Mouse (Mus musculus) gastrocnemius, adult 2 months (tissue): ENCODE measurements at regions not wholly inside any gene's neighbourhood (a gene's known extent, or its start where the extent isn't known, plus 50 kb on each side); places are given as distances from the start of the nearest gene placed in this dataset.

Experiments used
- DNase-seq: peaks from one replicate; pipeline ENCODE4 v3.0.0; 2022
- H3K27ac ChIP-seq: fragments of 200-600 bp; 2 replicates; pipeline ENCODE4 v1.8.1; 2022; ENCODE audit warnings: mild to moderate bottlenecking
- H3K4me3 ChIP-seq: fragments of 200-600 bp; 2 replicates; pipeline ENCODE4 v1.8.1; 2022; ENCODE audit warnings: mild to moderate bottlenecking, moderate library complexity
- CTCF ChIP-seq: fragments of 200-600 bp; IDR thresholded peaks from 2 replicates; pipeline ENCODE4 v1.8.1; 2022; ENCODE audit warnings: antibody characterized with exemption, mild to moderate bottlenecking, moderate library complexity
- intact Hi-C: fragments of 180-260 bp; cut with DNase I; formaldehyde crosslinking; loops from one replicate; pipeline ENCODE4 v1.15.1; 2025

DNA sequence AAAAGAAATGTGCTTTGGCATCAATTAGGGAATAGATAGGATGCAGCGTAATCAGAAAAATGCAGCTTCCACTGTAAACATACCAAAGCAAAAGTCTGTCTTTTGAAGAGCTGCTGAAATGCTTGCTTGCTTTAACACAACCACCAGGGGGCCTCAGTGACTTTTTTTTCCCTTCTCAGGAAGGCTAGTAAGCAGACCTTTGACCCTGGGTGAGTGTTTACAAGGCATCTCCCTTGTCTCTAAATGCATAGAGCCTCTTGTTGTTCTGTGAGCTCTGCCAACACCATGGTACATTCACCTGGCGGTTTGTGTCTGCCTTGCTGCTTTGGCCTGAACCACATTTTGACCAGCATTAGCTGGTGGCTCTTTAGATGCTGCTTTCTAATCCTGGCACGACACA is 191.9 kb upstream of the C9orf72 start:
- no peak for DNase-seq
- peak; percentile 51 for TF ChIP-seq CTCF
- no peak overlapping the region for H3K27ac ChIP-seq
- intact Hi-C loops = no loop called here
- H3K4me3 ChIP-seq = no peak overlapping the region

DNA sequence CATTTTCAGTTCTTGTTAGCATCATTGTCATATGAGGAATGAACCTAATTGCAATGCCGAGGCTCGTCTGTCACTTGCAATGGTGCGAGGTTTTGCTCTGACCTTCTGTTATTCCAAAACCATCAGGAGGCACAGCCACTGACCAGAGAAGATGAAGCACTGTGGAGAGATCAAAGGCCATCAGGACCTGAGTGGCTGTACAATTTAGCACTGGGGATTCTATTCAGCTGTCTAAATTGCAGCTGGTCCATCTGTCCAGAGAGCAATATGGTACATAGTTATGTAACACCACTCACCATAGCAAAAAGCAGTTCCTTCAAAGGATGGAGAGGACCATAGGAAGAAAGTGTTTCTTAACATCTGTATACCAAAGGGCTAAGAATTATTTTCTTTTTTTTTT is 187.5 kb upstream of the C9orf72 start:
- TF ChIP-seq CTCF = no peak
- intact Hi-C loops = no loop called here
- no peak for DNase-seq
- Histone ChIP-seq H3K27ac (no peak overlapping the region), H3K4me3 (no peak overlapping the region)

DNA sequence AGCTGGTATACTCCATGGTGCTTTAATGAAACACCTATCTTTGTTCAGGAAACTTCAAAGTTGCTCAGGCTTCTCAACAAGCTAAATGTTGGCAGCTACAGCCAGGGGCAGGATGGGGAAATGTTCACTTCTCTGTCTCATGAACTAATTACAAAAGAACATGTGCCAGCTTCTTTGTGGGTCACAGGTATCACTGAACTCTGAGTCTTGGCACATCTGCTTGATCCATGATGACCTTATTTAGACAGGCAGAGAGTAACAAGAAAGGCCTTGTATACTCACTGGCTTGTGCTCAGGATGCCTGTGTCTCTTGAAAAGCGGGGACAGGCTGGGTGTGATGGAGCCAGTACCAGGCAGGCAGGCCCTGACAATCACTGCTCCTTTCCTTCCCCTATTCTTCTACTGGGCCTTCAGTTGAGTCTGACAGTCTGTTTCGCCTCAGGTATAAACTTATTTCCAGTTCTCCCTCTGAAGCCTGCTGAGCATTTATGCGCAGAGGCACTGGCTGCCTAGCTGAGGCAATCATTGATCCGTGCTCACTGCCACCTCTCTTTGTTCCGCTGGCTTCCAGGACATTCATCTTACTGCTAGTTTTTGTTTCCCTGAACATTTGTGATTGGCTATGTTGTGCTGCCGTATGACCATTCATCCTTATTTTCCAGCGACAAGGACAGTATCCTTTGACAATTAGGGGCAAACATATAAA is 179.5 kb upstream of the C9orf72 start:
- TF ChIP-seq CTCF = no peak
- no peak overlapping the region for H3K27ac ChIP-seq
- no peak overlapping the region for H3K4me3 ChIP-seq
- no peak for DNase-seq
- intact Hi-C loops = no loop called here

DNA sequence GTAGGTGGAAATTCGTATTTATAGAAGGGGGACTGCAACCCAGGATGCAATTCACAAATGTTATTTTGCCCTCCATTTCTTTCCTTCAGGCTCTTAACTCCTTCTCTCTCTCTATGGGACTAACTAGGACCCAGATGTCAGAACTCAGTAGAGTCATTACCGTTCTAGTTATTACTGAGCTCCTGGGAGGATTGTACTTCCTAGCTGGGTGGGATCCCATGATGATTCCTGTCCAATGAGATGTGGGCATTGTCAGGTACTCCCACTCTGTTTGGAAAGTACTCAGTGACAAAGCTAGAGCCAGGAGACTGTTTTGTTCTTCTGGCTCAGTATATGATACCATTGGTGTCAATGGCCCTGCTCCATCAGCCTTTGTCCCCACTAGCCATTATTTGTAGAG is 178.1 kb upstream of the C9orf72 start:
- Histone ChIP-seq H3K27ac (no peak overlapping the region), H3K4me3 (no peak overlapping the region)
- DNase-seq = no peak
- intact Hi-C loops = no loop called here
- no peak for TF ChIP-seq CTCF

DNA sequence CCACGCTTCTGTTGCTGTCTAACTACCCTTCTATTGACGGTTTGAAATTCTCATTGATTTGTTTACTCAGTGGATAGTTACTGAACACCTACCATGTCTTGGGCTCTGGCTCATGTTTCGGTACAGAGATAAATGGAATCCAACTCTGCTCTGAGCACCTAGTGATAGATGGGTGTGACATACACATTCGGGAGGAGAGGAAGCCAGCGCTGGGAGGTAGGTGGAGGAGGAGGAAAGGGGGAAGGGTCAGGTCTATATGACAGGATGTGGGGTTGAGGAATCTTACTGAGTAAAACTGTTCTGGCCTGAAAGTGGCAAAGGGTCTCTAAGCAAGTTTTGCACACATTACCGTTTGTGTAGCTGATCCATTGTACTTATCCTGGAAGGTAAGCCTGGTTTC is 177.6 kb upstream of the C9orf72 start:
- intact Hi-C loops = no loop called here
- no peak overlapping the region for H3K4me3 ChIP-seq
- H3K27ac ChIP-seq = no peak overlapping the region
- no peak for TF ChIP-seq CTCF
- DNase-seq = no peak

DNA sequence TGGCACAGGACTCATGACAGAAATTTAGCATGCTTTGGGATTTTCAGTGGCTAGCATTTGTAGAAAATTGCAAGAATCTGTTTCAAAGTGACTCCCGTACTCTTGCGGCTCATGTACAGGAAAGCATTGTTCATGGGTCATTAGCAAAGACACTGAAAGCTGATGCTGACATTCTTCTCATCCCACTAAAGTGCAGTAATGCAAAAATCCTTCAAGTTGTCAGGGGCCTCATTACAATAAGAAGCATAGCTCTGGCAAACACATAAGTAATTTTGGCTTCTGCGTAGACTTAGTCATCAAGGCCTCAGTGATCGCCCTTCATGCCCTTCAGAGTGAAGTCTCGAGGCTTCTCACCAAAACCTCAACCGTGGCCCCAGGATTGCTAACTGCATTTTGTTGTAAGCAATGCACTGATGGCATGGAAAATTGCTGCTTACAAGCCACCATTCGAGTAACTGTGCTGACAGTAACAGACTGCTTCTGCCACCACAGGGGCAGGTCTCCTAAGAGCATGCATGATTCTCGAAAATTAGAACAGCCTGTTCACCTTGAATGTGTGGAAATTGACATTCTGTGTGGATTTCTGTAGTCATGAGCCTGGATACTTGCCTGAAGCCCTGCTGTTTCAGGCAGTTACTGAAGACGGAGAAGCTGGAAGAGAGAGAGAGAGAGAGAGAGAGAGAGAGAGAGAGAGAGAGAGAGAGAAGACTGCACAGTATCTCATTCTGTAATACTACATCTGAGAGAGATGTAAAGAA is 176.6 kb upstream of the C9orf72 start:
- intact Hi-C loops = no loop called here
- no peak for TF ChIP-seq CTCF
- Histone ChIP-seq H3K27ac (no peak overlapping the region), H3K4me3 (no peak overlapping the region)
- no peak for DNase-seq

DNA sequence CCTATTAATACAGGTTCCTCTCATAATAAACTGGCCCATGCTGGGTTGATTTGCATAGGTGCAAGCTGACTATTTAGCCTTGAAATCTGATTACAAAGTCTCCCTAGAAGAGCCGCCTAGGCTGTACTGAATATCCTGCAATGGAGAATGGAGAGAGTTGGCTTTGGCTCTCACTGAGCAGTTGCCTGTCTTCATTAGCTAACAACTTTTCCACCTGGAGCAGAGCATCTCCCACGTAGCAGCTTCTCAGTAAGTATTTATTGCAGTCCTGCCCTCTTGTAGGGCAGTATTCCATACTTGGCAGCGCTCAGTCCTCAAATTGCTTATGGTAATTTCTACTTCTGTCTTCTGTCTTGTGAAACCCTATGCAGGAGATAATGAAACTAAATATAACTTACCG is 175.8 kb upstream of the C9orf72 start:
- intact Hi-C loops = no loop called here
- Histone ChIP-seq H3K27ac (no peak overlapping the region), H3K4me3 (no peak overlapping the region)
- DNase-seq = no peak
- TF ChIP-seq CTCF = no peak

DNA sequence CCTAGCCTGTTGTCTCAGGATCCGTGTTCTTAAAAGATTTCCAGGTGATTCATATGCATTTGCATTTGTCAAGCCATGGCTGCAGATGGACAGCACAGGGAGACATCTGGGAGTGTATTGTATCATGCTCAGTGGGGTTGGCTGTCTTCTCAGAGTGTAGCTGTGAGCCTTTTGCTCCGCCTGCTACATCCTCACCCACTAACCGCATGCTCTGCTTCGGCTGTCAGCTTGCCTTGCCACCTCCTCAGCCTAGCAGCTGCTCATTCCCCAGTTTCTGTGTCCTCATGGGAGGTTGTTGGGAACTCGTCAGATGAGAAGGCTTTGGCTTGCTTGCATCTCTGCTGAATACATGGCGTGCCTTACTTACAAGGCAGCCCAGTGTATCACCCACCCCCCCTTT is 174.5 kb upstream of the C9orf72 start:
- no peak for TF ChIP-seq CTCF
- no peak for DNase-seq
- intact Hi-C loops = no loop called here
- Histone ChIP-seq H3K4me3 (no peak overlapping the region), H3K27ac (no peak overlapping the region)

DNA sequence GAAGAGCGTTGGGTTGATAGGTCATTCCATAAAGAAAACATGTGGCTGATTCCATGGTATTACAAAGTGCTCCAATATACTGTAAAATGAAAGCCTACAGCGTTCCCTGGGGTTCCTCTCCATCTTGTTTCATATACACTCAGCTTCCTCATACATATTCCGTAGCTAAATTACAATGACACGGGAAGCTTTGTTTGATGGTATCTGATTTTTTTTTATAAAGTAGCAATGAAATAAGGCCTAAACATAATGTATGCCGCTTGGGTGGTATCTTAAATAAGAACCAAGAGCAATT is 169.6 kb upstream of the C9orf72 start:
- no peak for TF ChIP-seq CTCF
- Histone ChIP-seq H3K27ac (no peak overlapping the region), H3K4me3 (no peak overlapping the region)
- intact Hi-C loops = no loop called here
- DNase-seq = no peak

DNA sequence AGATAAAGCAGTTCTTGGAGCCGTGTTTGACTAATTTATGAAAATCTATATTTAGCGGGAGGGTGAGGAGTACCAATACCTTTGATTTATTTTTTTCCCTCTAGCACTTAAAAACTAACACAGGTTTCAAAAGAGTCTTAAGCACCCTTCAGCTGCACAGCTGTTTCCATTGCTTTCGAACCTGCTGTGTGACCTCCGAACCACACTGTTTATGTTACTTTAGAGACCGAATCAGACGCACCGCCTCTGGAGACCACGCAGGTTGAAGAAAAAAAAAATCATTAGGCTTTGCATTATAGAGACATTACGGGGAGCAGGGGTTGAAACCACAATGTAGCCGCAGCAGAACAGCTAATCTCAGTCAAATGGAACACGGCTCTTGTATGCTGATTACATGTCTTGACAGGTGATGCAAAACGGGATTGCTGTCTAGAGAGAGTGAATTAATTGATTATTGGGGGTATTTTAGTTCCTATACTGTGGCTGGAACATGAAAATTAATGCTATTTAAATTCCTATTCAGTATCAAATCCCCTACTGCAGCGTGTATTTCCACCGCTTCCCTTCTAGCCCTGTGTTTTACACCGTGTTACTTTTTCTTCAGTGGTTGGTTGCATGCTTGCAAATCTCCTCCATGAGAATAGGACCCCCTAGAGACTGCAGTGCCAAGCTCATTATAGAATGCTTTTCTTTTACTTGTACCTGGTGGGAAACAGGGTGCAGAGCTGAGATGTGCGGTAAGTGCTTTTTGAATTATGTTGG is 169.0 kb upstream of the C9orf72 start:
- no peak for DNase-seq
- no peak overlapping the region for H3K4me3 ChIP-seq
- no peak for TF ChIP-seq CTCF
- intact Hi-C loops = no loop called here
- no peak overlapping the region for H3K27ac ChIP-seq

DNA sequence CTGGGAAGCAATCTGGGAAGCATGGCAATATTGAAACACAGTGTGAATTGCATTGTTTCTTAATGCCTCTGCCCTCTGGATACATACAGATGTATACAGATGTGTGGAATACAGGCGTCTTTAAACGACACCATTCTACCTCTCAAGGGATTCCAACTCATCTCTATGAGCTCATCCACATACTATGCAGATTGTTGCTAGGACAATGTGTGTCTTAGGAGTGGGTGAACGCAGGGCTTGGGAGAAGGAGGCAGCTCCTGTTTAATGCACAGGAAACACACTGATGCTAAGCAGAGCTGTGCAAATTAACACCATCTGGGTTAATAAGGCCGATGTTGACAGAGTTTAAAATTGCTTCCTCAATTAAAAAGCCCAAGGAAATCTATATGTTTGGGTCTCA is 149.8 kb upstream of the C9orf72 start:
- no peak overlapping the region for H3K4me3 ChIP-seq
- intact Hi-C loops = no loop called here
- no peak for TF ChIP-seq CTCF

DNA sequence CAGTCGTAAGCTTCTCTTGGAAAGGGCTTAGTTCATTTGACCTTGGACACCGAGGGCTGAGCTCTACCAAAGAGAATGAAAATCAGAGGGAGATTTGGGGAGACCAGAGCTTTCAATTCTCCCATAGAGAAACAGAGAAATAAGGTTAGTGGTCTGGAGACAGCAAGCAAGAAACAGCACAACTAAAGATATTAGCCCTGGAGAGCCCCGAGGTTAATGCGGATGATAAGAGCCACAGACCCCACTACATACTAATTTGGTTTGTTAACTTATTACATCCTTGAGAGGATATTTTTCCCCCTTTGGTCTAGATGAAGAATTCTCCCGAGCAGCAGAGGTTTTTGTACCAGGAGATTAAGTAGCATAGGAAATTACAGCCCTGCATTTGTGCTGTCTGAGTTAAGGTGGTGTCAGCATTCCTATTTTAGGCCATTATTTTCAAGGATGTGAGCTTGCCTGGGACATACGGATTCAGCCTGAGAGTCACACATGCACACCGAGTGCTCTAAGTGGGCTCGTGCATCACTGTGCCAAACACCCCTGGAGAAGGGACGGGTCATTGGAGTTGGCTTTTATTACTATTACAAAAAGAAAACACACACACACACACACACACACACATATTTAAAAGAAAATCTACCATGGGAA is 147.4 kb upstream of the C9orf72 start:
- no peak overlapping the region for H3K4me3 ChIP-seq
- H3K27ac ChIP-seq = no peak overlapping the region
- TF ChIP-seq CTCF = no peak
- intact Hi-C loops = no loop called here
- DNase-seq = no peak

More for the DNA sequence above, 149.8 kb upstream of the C9orf72 start:
- H3K27ac ChIP-seq = no peak overlapping the region
- DNase-seq = no peak
